Mouse (Mus musculus) layer of hippocampus, adult 2 months (tissue): Measurements from ENCODE around the gene Phka2. TPM values are rescaled to one million over a fixed set of nuclear protein-coding genes. Genes with fewer than 3 reads are reported as not detected.

Source experiments
- DNase-seq, 2 experiments: peaks; one replicate each; pipeline ENCODE4 v3.0.0; 2022; ENCODE audit warnings: low spot score in 2 of 2
- H3K27ac ChIP-seq: fragments of 200-600 bp; 2 replicates; pipeline ENCODE4 v1.8.1; 2022
- H3K4me3 ChIP-seq: fragments of 200-600 bp; 2 replicates; pipeline ENCODE4 v1.8.1; 2022; ENCODE audit warnings: mild to moderate bottlenecking
- CTCF ChIP-seq: fragments of 200-600 bp; conservative IDR thresholded peaks from 2 replicates; pipeline ENCODE4 v1.8.1; 2022; ENCODE audit warnings: antibody characterized with exemption, mild to moderate bottlenecking, moderate library complexity
- total RNA-seq, 2 experiments: library from RNA; stranded (reverse); gene quantifications; 2 replicates each; pipeline ENCODE4 v1.2.3; 2021

The Phka2 gene
- total RNA-seq, 2 experiments from 2014 or later, result 27.7 to 37.4 TPM

DNA sequence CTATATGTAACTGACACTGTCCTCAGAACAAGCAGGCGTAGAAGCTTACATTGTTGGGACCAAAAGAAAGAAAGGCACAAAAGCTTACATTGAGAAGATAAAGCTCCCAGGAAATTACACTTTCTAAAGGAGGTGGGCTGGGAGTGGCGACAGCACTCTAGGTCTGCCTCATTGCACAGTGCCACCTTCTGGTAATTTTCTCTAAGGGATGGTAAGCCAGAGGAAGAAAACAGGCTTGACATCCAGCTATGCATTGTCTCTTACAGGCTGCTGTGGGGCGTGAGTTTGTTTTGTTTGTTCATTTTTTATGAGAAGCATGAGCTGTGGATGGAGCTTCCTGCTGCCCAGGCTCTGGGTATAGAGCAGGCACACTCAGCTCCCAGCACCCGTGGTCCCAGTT lies 50.1 kb downstream of the Phka2 start:
- Histone ChIP-seq H3K27ac (no peak overlapping the region), H3K4me3 (no peak overlapping the region)
- TF ChIP-seq CTCF, result peak; percentile 71
- peak in 1 of 2 experiments; percentile 11 for DNase-seq

- peak; percentile 71 for TF ChIP-seq CTCF
- Histone ChIP-seq H3K27ac (no peak overlapping the region), H3K4me3 (no peak overlapping the region)
- no peak for DNase-seq
Observed at GRCm38 (mm10) chrX:160583589-160583988, 81.6 kb downstream of the Phka2 start.

DNA sequence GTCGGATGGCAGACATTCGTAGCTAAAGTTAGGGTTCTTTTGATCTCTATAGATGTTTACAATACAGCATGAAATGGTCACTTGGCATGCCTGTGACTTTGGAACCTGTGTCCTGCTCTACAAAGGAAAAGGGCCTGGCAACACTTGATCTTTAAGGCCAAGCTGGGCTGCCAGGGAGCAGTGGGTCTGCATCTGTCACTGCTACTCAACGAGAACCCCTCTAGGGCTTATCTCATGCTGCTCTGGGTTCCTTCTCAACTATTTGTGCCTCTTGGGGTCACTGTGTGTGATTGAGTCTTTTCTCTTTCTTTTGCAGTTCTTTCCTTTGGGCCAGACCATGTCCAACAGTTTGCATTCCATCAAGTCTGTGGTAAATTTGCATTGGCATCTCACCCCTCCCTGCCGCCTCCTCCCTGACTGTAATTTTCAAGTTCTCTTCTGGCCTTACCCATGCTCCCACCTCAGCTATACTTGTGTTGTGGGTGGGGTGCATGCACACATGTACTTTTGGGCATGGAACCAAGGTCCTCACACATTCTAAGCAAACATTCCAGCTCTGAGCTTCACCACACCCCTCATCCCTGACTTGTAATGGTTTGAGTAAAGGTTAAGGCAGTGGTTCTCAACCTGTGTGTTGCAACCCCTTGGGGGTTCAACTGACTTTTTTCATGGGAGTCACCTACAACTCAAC lies 82.3 kb downstream of the Phka2 start:
- DNase-seq, result no peak
- no peak overlapping the region for H3K4me3 ChIP-seq
- TF ChIP-seq CTCF, result no peak
- no peak overlapping the region for H3K27ac ChIP-seq

- no peak for DNase-seq
- no peak for TF ChIP-seq CTCF
- Histone ChIP-seq H3K27ac (no peak overlapping the region), H3K4me3 (no peak overlapping the region)
Observed at GRCm38 (mm10) chrX:160585110-160585509, 83.1 kb downstream of the Phka2 start.

DNA sequence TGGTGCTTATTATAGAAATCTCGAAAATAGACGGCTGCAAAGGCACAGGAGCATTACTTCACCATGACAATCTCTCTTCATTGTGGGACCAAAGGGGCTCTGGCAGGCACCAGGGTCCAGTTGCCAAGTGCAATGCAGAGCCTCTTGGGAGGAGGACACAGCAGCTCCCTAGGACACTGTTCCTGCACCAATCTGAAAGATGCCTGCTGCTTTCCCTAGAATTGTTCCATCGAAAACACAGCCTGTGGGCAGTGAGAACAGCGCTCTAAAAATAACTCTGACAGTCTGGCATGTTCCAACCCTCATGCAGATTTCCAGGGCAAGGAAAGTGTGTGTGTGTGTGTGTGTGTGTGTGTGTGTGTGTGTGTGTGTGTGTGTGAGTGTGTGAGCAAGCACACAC lies 86.6 kb downstream of the Phka2 start:
- no peak for TF ChIP-seq CTCF
- H3K4me3 ChIP-seq, result no peak overlapping the region
- peak overlapping the region; percentile 83 for H3K27ac ChIP-seq
- DNase-seq, result no peak

DNA sequence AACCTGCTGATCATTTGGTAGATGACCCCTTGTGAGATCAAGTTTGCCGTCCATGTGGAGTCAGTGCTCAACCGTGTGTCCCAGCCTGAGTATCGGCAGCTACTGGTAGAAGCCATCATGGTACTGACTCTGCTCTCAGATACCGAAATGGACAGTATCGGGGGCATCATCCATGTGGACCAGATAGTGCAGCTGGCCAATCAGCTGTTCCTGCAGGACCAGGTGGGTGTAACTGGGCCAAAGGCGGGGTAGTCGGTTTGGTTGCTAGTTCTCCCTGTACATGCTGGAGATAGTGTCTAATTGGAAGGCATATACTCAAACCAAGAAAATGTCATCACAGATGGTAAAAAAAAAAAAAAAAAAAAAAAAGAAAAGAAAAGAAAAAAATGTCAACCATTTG lies 88.2 kb downstream of the Phka2 start:
- no peak for TF ChIP-seq CTCF
- H3K4me3 ChIP-seq, result no peak overlapping the region
- peak overlapping the region; percentile 36; the same call in 1 of the 2 replicates for H3K27ac ChIP-seq
- no peak for DNase-seq

DNA sequence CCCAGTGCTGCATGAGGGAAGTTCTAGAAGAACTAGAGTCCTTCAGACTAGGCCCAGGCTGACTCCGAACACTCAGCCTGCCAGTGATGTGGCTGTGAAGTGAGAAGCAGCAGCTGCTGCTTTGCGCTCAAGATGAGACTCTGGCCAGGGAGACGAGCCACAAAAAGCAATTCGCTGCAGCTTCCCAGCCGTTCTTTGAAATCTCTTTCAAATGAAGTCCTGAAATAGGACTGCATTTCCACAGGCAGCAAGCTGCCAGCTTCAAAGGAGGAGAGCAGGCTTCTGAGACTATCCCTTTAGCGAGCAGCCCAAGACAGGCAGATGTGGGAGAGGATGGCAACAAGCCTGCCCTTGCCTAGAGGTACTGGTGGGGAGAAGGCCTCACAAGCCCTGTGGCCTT lies 91.0 kb downstream of the Phka2 start:
- H3K27ac ChIP-seq, result peak overlapping the region; percentile 39; the same call in 1 of the 2 replicates
- TF ChIP-seq CTCF, result no peak
- DNase-seq, result no peak
- no peak overlapping the region for H3K4me3 ChIP-seq

DNA sequence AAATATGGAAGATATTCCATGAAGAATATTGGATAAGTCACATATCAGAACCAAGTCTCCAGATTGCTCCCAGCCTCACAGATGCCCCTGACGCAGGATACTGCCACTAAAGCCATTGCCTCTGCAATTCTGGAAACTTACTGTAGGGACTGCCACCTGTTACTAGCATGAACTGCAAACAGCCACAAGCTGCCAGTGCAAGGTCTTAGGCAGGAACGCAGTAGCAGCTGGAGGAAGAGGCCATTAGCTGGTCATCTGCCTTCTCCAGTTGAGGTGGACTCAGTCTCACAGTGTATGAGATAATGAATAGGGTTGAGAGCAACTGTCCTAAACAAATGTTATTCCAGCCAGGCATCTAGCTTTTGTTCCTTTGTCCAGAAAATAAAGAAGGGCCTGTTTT lies 96.1 kb downstream of the Phka2 start:
- TF ChIP-seq CTCF, result no peak
- DNase-seq, result no peak
- Histone ChIP-seq H3K27ac (peak overlapping the region; percentile 67; the same call in 1 of the 2 replicates), H3K4me3 (no peak overlapping the region)

DNA sequence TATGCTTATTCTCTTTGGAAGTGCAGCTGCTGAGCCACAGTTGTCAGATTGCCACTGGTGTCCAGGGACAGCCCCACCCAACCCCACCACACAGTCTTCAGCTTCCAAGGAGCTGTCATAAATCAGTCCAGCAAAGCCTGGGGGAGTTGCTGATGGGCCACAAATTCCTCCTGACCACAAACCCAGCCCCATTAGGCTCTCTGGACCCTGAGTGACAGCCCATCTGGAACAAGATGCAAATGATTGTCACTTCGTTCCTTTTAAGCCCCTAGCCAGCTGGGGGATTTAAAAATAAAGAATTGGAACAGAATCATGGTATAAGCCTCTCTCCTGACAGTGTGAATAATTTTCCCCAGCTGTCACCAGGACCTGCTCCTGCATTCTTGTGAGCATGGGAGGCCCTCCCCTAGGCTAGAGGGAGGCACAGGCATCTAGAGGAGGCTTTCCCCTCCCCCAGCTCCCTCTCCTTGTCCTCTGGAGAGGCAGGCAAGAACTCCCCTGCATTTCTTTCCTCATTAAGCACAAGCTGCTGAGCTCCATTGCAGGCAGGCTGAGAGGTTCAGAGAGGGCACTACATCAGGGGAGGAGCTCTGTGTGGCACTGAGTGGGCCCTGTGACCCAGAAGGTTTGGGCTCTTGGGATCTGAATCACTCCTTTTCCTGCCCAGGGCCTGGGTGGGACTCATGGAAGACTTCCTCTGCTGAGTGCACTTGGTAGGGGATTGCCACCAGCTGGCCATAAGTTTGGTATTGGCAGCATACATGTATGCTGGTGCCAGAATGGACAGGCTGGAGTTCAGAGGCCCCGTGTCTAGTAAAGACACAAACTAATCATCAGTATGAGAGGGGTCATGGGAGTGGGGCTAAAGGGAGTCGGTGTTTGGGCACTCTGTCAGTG lies 96.8 kb downstream of the Phka2 start:
- no peak for TF ChIP-seq CTCF
- DNase-seq, result peak in 1 of 2 experiments; percentile 41

DNA sequence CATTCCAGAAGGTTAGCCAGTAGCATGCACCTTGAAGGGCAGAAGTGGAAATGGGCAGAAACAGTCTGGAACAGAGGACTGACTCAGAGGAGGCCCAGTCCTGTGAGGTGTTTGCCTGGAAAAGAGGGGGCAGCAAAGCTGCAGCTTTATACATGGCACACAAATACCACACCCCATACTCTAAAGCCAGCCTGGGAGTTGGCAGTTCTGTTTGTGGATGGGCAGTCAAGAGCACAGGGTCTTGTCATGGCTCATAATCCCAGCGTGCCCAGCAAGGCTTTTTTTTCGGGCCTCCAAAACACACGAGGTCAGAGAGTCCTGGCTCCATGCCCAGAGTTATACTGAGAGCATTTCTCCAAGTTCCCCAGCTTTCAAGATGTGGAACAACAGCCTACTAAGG lies 99.1 kb downstream of the Phka2 start:
- no peak overlapping the region for H3K27ac ChIP-seq
- no peak for DNase-seq
- no peak overlapping the region for H3K4me3 ChIP-seq
- no peak for TF ChIP-seq CTCF

More for the DNA sequence above, 96.8 kb downstream of the Phka2 start:
- H3K27ac ChIP-seq, result peak overlapping the region; percentile 67
- H3K4me3 ChIP-seq, result no peak overlapping the region

- H3K4me3 ChIP-seq, result no peak overlapping the region
- TF ChIP-seq CTCF, result no peak
- H3K27ac ChIP-seq, result no peak overlapping the region
- DNase-seq, result no peak
Observed at GRCm38 (mm10) chrX:160602770-160603169, 100.8 kb downstream of the Phka2 start.

DNA sequence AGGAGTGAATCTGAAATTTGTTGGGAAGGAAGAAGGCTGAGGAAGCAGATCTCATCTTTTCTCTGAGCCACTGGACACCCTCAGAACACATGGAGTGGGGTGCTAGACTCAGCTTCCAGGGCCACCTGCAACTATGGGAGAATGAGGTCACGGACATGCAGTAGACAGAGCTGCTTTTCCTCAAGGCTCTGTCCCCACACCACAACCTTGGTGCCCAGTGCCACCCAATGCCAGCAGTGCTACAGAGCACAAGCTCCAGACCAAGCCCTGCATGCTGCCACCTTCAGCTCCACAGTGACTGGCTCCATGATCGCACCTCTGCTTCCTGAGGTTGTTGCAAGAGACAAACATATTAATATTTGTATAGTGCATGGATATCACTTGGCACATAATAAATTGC lies 101.3 kb downstream of the Phka2 start:
- TF ChIP-seq CTCF, result no peak
- DNase-seq, result no peak
- no peak overlapping the region for H3K4me3 ChIP-seq
- H3K27ac ChIP-seq, result peak overlapping the region; percentile 70

- no peak for DNase-seq
- peak overlapping the region; percentile 70 for H3K27ac ChIP-seq
- no peak for TF ChIP-seq CTCF
Observed at GRCm38 (mm10) chrX:160603981-160604541, 102.1 kb downstream of the Phka2 start.

More at GRCm38 (mm10) chrX:160603981-160604541, 102.1 kb downstream of the Phka2 start:
- no peak overlapping the region for H3K4me3 ChIP-seq
